Mouse (Mus musculus) right cerebral cortex, postnatal 36 days (tissue): ENCODE measurements around the gene Ablim1.

Source experiments
- DNase-seq, 2 experiments: peaks; one replicate each; pipeline ENCODE4 v3.0.0; 2022; ENCODE audit warnings: low spot score in 2 of 2, mixed read lengths in 1 of 2

Gene Ablim1

GRCm38 (mm10) chr19:57188553-57188952, 126.2 kb downstream of the Ablim1 start:
- no peak for DNase-seq

- no peak for DNase-seq
These were observed 129.7 kb downstream of the Ablim1 start for GRCm38 (mm10) chr19:57185021-57185420.

DNA sequence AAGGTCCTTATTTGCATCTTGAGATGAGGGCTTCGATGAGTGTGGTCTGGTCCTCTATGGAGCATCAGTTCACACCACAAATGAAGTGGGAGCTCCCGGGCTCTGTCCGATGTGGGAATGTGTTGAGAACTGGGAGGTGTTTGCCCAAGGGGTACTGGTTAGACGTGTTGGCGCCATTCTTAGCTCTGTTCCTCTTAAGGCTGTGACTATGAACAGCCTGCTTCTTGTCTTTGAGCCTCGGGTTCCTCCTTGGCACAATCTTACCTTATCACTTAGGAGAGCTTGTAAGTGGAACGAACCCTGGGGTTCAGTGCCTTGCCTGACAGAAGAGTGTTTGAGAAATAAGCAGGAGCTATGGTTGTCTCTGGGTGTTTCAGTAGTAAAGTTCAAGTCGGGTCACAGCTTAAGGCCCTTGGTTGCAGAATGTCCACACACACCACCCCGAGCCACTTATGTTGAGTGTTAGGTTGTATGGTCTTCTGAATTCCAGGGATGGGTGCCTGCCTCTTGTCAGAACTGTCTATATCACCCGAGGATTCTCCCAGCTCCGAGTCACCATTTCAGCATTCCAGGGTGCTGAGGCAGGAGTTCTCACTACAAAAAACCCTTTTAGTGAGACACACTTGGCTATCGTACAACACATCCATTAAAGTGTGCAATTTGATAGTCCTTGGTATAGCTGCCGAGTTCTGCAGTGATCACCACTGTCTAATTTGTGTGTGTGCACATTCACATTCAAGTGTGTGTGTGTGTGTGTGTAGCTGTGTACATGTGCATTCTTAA, 131.6 kb downstream of the Ablim1 start:
- DNase-seq: no peak

- DNase-seq: no peak
These were observed 132.7 kb downstream of the Ablim1 start for GRCm38 (mm10) chr19:57181852-57182528.

- no peak for DNase-seq
These were observed 133.4 kb downstream of the Ablim1 start for GRCm38 (mm10) chr19:57181317-57181716.

- no peak for DNase-seq
These were observed 133.8 kb downstream of the Ablim1 start for GRCm38 (mm10) chr19:57180908-57181307.

- DNase-seq: no peak
These were observed 134.4 kb downstream of the Ablim1 start for GRCm38 (mm10) chr19:57180333-57180732.

DNA sequence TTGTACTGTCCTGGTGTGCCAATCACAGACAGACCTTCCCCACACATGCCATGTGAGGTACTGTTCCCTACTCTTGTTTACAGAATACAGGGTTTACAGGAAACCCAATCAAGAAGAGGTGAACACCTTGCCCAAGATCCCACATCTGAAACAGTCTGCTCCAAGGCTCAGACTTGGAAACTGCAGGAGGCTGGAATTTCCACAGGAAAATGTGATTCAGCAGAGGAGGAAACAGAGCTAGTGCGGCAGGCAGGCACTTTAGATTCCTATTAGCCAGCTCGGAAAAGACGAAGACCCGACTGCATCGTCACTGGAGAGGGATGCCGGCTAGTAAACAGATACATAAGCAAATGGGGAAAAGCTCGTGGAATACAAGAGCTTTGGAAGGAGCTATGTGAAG, 135.4 kb downstream of the Ablim1 start:
- DNase-seq: no peak

DNA sequence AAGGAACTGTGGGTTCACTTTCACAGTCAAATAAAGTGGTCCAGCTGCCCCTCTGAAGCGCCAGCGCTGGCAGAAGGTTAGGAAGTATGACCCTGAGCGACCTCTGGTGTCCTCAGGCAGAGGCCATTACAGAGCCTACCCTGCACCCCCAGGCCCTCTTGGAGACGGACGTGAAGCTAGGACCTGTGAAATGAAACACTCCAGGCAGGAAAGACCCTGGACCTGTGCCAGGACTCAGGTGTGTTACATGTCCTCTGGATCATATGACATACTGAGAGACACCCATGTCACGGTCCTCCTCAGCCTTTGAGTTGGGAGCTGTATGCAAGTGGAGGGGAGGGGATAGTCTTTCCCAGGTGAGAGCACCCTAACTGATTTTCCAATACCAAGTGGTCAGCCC, 137.4 kb downstream of the Ablim1 start:
- DNase-seq: no peak

DNA sequence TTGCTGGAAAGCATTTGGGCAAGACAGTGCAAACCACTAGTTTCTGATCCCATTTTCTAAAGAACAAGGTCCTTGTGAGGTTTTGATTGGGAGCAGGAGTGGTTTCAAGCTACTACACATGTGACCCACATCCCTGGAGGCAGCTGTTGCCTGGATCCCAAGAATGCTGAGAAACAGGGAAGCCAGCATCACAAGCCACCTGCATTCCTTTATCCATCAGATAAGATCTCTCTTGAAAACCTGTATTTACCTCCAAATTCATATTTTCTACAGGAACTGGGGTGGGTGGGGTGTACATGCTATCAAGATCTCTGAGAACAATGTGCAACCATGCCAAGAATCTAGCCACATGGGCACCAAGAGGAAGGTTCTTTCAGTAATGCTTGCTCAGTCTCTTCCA, 139.6 kb downstream of the Ablim1 start:
- no peak for DNase-seq

GRCm38 (mm10) chr19:57174541-57174940, 140.2 kb downstream of the Ablim1 start:
- DNase-seq: no peak

DNA sequence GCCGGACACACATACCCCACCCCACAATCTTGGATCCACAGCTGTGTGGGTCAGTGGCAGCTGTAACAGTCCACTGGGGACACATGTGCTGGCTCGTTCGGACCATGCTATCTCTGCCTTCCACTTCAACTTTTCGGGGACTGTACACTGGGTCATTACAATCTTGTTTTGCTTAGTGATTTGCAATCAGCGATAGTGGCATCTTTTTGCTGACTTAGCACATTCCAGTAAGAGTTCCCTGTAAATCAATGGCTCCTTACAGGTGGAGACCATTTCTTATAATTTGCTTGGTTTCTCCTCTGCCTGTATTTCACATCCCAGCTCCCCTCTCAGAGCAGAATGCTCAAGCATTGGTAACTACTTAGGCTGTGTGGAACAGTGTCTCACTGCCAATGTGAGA, 140.7 kb downstream of the Ablim1 start:
- DNase-seq: no peak

GRCm38 (mm10) chr19:57172321-57172720, 142.4 kb downstream of the Ablim1 start:
- DNase-seq: no peak

GRCm38 (mm10) chr19:57170880-57171279, 143.8 kb downstream of the Ablim1 start:
- no peak for DNase-seq

- DNase-seq: no peak
These were observed 145.2 kb downstream of the Ablim1 start for GRCm38 (mm10) chr19:57169485-57169884.

GRCm38 (mm10) chr19:57167721-57168120, 147.0 kb downstream of the Ablim1 start:
- DNase-seq: no peak

DNA sequence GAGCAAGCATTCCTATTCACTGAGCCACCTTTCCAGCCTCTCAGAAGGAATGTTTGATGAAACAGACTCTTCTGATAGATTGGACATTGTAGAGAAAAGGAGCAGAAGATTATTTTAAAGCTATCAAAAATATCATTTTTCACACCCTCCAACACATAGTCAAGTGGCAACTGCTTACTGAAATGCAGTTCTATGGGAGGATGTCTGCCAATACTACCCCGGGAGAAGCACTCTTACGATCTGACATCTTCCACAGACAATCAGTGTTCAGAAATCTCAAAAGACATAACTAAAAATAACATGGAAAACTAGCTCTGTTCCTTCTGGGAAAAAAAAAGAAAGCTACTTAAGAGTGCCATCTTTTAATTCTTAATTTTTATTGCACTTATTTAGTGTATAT, 149.8 kb downstream of the Ablim1 start:
- no peak for DNase-seq

DNA sequence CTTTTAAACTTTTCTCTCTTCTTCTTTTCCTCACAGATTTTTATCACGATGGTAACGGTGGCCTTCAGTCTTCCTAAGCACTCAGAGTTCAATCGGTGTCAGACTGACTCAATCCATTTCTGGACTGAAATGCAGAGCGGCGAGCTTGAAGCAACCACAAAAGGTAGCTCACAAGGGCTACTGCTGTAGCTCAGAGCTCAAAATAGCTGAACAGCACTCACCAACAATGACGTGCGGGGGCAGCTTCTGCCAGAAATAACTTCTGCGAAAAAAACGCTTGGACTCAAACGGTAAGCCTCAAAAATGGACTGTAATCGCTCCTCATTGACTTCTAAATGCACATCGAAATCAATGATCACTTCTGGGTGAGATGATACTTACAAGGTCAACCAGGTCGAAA, 151.4 kb downstream of the Ablim1 start:
- DNase-seq: peak in 1 of 2 experiments; percentile 73

DNA sequence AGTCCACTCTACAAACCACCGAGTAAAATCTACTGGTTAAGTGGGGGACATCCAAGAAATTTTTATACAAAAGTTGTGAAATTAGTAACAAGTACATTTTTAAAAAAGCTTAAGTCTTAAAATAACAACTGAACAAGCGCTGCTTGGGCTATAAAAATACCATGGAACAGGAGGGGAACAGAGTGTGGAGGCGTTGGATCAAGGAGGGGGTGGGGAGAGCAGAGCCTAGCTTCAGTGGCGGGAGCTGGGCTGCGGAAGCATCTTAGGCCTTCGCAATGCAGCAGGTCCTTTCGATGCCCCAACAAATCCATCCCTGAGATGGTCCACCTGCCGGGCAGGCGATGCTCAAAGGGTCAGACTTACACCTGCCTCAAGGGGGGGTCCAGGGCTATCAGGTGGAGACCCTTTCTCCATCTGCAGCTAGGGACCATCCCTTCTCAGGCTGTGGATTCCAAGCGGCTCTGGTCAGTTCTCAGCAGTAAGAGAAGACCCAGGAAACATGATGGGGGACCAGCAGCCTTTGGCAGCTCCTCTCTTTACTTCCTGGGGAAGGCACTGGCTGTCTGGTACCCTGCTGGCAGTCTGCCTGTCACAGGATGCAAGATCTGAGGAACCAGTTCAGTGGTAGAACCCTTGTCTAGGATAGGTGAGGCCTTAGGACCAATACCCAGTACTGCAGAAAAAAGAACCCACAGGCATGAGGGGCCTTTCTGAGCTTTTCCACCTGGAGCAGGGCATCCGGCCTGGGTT, 152.6 kb downstream of the Ablim1 start:
- DNase-seq: no peak

GRCm38 (mm10) chr19:57161010-57161660, 153.6 kb downstream of the Ablim1 start:
- peak in 1 of 2 experiments; percentile 39 for DNase-seq

- DNase-seq: no peak
These were observed 156.9 kb downstream of the Ablim1 start for GRCm38 (mm10) chr19:57157731-57158343.
